In genomic region chr1:78536310-78537164, GRCm38 (mm10) we compare ENCODE assay signal across 7 mouse cellular contexts. TPM values are rescaled to one million over a fixed set of nuclear protein-coding genes. Genes with fewer than 3 reads are reported as not detected.
DNase-seq lines count a peak whose midpoint lies in the region; ATAC-seq and TF ChIP-seq lines count a peak whose summit lies in the region.

No protein-coding gene starts in this region.

- WGBS in kidney, embryonic 14.5 days, result 19% methylated on average over 19 of the region's 19 CpGs
- 26% methylated on average over 19 of the region's 19 CpGs for WGBS in limb, embryonic 15.5 days
- WGBS in midbrain, postnatal 0 days, result 31% methylated on average over 19 of the region's 19 CpGs

- peak; percentile 87 for TF ChIP-seq CTCF in midbrain, postnatal 0 days (IDR thresholded peaks at IDR 0.05)

- no peaks in the 10 kb centered on the region for H3K36me3 ChIP-seq in kidney, embryonic 14.5 days (ENCODE audit: control insufficient read depth, insufficient read depth, low read length)
- H3K36me3 ChIP-seq in limb, embryonic 15.5 days, result no peaks in the 10 kb centered on the region
- no peaks in the 10 kb centered on the region for H3K36me3 ChIP-seq in midbrain, postnatal 0 days (ENCODE audit: insufficient read depth, low read length)

- peak; percentile 90 for DNase-seq in adrenal gland, postnatal 10 days
- DNase-seq in embryo, embryonic 9.5 days (ENCODE audit: extremely low spot score), result peak; percentile 67
- DNase-seq in heart, adult 9 months (ENCODE audit: low spot score in 2 of 2), result peak; percentile 33 to 62
- DNase-seq in midbrain, postnatal 0 days (ENCODE audit: low spot score), result peak; percentile 77
- peak; percentile 47 to 51 for DNase-seq in spleen, postnatal 36 days (ENCODE audit: low spot score in 2 of 2)

- H3K4me3 ChIP-seq in kidney, embryonic 14.5 days (ENCODE audit: low read length), result no peak overlapping the region
- H3K4me3 ChIP-seq in limb, embryonic 15.5 days, result peak overlapping the region; percentile 30; the same call in 1 of the 2 replicates
- peak overlapping the region; percentile 34 for H3K4me3 ChIP-seq in midbrain, postnatal 0 days (ENCODE audit: low read depth, low read length)

- H3K9ac ChIP-seq in kidney, embryonic 14.5 days (ENCODE audit: low read depth, low read length), result 0 out of 2 replicates have a peak overlapping the region, but pooled peaks have one; percentile 23
- H3K9ac ChIP-seq in limb, embryonic 15.5 days, result no peak overlapping the region
- no peak overlapping the region for H3K9ac ChIP-seq in midbrain, postnatal 0 days (replicated peaks; ENCODE audit: low read length, poor library complexity, severe bottlenecking)

- H3K27me3 ChIP-seq in kidney, embryonic 14.5 days (ENCODE audit: control insufficient read depth, insufficient read depth, low read length), result no peaks in the 10 kb centered on the region
- no peaks in the 10 kb centered on the region for H3K27me3 ChIP-seq in limb, embryonic 15.5 days
- H3K27me3 ChIP-seq in midbrain, postnatal 0 days (ENCODE audit: insufficient read depth, low read length), result no peaks in the 10 kb centered on the region

- peak overlapping the region; percentile 29 for H3K4me2 ChIP-seq in kidney, embryonic 14.5 days (replicated peaks; ENCODE audit: low read depth, low read length)
- H3K4me2 ChIP-seq in limb, embryonic 15.5 days, result peak overlapping the region; percentile 52
- H3K4me2 ChIP-seq in midbrain, postnatal 0 days (ENCODE audit: low read depth, low read length, poor library complexity, severe bottlenecking), result peak overlapping the region; percentile 66

- H3K4me1 ChIP-seq in kidney, embryonic 14.5 days (ENCODE audit: control insufficient read depth, insufficient read depth, low read length), result no peaks in the 10 kb centered on the region
- peaks cover 20% of the 10 kb centered on the region for H3K4me1 ChIP-seq in limb, embryonic 15.5 days
- no peaks in the 10 kb centered on the region for H3K4me1 ChIP-seq in midbrain, postnatal 0 days (ENCODE audit: insufficient read depth, low read length)

- peak; percentile 61 for ATAC-seq in kidney, embryonic 14.5 days (ENCODE audit: low FRiP score, low TSS enrichment)
- ATAC-seq in limb, embryonic 15.5 days (ENCODE audit: insufficient number of reproducible peaks, low FRiP score, low TSS enrichment, low read depth), result no peak
- peak; percentile 64 for ATAC-seq in midbrain, postnatal 0 days (ENCODE audit: low FRiP score)

- no peak overlapping the region for H3K27ac ChIP-seq in kidney, embryonic 14.5 days (ENCODE audit: low read depth, low read length)
- no peak overlapping the region for H3K27ac ChIP-seq in limb, embryonic 15.5 days
- no peak overlapping the region for H3K27ac ChIP-seq in midbrain, postnatal 0 days (ENCODE audit: low read depth, low read length)

- no peaks in the 10 kb centered on the region for H3K9me3 ChIP-seq in kidney, embryonic 14.5 days (ENCODE audit: control insufficient read depth, low read length)
- no peaks in the 10 kb centered on the region for H3K9me3 ChIP-seq in limb, embryonic 15.5 days
- H3K9me3 ChIP-seq in midbrain, postnatal 0 days (ENCODE audit: low read length), result no peaks in the 10 kb centered on the region

RNA-seq across cellular contexts. Expression of gene BC035947, which starts 24.6 kb away (rescaled TPM):
- under 1 TPM; 0.33 to 0.36 TPM for total RNA-seq in adrenal gland, postnatal 10 days (2021)
- 0.20 and 0.24 TPM in 2 replicates for polyA plus RNA-seq in kidney, embryonic 14.5 days (2014; fragmentation: Nextera tagmentation; extraction: Ambion mirVana)
- 0.06 and 0.07 TPM in 2 replicates for polyA plus RNA-seq in limb, embryonic 15.5 days (2015; fragmentation: Nextera tagmentation; extraction: Ambion mirVana)
- 1.3 and 3.0 TPM in 2 replicates for total RNA-seq in midbrain, postnatal 0 days (2014; rRNA removed)
- polyA plus RNA-seq in midbrain, postnatal 0 days (2015; fragmentation: Nextera tagmentation; extraction: Ambion mirVana), result 1.2 and 1.4 TPM in 2 replicates

RNA-seq across cellular contexts. Expression of gene Mogat1, which starts 25.7 kb away (rescaled TPM):
- 1 to 10 TPM; 1.8 to 2.4 TPM for total RNA-seq in adrenal gland, postnatal 10 days (2021)
- 0.60 TPM in 1 of 2 replicates, not detected in the other for polyA plus RNA-seq in kidney, embryonic 14.5 days (2014; fragmentation: Nextera tagmentation; extraction: Ambion mirVana)
- 0.15 and 0.19 TPM in 2 replicates for polyA plus RNA-seq in limb, embryonic 15.5 days (2015; fragmentation: Nextera tagmentation; extraction: Ambion mirVana)
- 0.22 TPM in 1 of 2 replicates, not detected in the other for total RNA-seq in midbrain, postnatal 0 days (2014; rRNA removed)
- polyA plus RNA-seq in midbrain, postnatal 0 days (2015; fragmentation: Nextera tagmentation; extraction: Ambion mirVana), result 0.50 and 1.3 TPM in 2 replicates

RNA-seq across cellular contexts. Expression of gene Farsb, which starts 47.8 kb away (rescaled TPM):
- total RNA-seq in adrenal gland, postnatal 10 days (2021), result 10 to 100 TPM; 58.7 to 60.2 TPM
- polyA plus RNA-seq in kidney, embryonic 14.5 days (2014; fragmentation: Nextera tagmentation; extraction: Ambion mirVana), result 135 and 148 TPM in 2 replicates
- 125 and 127 TPM in 2 replicates for polyA plus RNA-seq in limb, embryonic 15.5 days (2015; fragmentation: Nextera tagmentation; extraction: Ambion mirVana)
- total RNA-seq in midbrain, postnatal 0 days (2014; rRNA removed), result 85.9 and 90.0 TPM in 2 replicates
- 134 and 138 TPM in 2 replicates for polyA plus RNA-seq in midbrain, postnatal 0 days (2015; fragmentation: Nextera tagmentation; extraction: Ambion mirVana)
